Mouse (Mus musculus): ENCODE data around the gene Rasip1.
A peak's percentile ranks its signal among the peaks of the same experiment; 100 is the strongest.

Rasip1 gene

DNA sequence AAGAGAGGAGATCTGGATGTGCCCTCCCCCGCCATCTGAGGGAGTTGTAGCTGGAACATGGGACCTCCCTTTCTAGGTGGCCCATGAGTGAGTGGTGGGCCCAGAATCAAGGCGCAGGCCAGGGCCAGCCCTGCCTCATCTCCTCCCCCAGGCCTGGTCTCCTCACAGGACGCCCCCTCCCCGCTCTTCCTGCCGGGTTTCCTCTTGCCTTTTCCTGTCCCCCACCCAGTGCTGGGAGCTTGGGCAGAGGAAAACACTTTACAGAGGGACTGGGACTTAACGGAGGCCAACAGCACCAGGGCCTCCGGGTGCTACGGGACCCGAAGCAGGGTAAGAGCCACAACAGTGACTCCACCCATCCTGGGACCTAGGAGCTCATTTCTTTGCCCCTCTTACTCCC, at the start of gene Rasip1:
Gene Rasip1 (plus strand): TSS at position 228 of the 400 bp plus-strand sequence.
- no peak for DNase-seq (ENCODE audit: low read depth in 2 of 2, low spot score in 2 of 2)

DNA sequence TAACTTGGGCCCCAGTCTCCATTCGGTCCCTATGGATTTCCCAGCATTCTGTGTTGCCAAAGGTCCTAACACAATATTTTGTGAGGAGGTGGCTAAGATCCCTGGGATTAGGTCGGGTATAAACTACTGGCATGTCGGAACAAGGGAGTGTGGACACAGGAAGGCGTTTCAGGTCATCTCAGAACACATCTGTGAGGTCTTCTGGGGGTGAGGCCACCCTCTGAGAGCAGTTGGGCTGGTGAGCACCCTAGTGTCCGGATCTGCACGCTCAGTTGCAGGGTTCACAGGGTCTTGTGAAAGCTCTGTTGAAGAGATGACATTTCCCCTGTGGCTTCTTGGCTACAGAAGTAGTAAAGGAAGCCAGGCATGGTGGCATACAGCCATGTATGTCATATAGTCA, 41.4 kb upstream of the Rasip1 start:
- no peak for DNase-seq (ENCODE audit: low read depth in 2 of 2, low spot score in 2 of 2)

DNA sequence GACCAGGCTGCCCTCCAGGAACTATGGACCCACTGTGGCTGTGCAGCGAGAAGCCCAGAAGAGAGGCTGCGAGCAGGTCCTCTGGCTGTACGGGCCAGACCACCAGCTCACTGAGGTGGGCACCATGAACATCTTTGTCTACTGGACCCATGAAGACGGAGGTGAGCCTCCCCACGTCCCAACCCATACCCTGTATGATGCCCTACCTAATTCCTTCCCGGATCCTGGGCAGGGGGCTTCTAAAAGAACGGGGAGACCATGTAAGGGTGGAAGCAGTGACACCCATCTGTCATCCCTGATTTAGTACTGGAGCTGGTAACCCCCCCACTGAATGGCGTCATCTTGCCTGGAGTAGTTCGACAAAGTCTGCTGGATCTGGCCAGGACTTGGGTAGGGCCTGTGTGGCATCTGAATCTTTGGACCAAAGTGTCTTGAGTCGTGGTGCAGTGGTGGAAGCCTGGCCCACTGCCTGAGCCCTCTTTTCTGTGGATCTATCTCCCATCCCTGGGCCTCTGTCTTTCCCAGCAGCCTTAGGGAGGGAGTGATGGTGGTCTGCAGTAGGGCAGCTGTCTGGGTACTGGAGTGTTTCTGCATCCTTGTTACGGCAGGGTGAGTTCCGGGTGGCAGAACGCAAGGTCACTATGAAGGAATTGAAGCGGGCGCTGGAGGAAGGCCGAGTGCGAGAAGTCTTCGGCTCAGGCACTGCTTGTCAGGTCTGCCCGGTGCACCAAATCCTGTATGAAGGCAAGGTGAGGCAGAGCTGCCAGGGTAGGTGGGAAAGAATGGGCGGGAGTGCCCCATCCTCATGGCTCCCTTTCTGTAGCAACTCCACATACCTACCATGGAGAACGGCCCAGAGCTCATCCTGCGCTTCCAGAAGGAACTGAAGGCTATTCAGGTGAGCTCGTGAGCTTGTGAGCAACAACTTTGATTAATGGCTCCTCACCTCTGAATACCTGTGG, 39.4 kb upstream of the Rasip1 start:
- DNase-seq (ENCODE audit: low read depth in 2 of 2, low spot score in 2 of 2) = no peak

DNA sequence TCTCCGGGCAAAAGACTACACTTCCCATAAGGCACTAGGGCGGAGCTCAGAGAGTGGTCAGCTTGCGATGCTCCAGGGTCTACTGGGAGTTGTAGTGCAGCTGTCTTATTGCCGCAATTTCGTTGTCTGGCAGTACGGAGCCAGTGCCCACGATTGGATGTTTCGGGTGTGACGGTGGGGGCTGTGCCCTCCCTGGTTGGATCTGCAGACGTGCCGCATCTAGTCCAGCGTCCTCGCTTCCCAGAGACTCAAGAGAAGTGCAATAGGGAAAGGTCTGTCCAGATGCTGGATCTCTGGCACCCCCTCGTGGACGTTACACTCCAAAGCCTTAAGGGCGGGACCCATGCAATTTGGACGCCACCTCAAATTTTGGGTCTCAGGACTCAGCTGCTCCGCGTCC, 38.1 kb upstream of the Rasip1 start:
- peak; percentile 49 to 73 for DNase-seq (ENCODE audit: low read depth in 2 of 2, low spot score in 2 of 2)

DNA sequence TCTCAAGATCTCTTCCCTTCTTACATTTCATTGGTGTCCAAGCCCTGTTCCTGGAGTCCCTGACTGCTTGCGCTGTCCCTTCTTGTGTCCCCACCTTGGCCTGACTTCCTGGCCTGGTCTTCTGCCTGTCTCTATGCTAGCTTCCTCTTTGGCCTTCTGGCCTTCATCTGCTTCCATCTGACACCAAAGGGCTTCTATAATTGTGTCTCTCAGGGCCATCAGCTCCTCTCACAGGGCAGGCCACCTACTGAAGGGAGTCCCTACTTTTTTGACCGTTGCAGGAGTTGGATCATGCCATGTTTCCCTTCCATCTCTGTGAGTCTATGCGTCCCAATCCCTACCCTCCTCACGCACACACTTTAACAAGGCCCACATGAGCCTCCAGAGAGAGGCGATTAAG, 37.4 kb upstream of the Rasip1 start:
- no peak for DNase-seq (ENCODE audit: low read depth in 2 of 2, low spot score in 2 of 2)

DNA sequence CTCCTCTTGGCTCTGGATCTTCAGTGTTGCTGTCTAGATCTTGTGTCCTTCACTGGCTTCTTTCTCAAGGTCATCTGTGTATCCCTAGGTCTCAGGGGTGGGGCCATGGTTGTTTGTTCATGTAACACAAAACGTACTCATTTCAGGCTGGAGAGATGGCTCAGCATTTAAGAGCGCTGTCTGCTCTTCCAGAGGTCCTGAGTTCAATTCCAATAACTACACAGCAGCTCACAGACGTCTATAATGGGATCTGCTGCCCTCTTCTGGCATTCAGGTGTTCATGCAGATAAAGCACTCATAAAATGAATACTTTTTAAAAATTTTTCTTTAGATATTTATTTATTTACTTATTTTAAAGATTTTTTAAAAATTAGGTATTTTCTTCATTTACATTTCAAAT, 36.4 kb upstream of the Rasip1 start:
- no peak for DNase-seq (ENCODE audit: low read depth in 2 of 2, low spot score in 2 of 2)

DNA sequence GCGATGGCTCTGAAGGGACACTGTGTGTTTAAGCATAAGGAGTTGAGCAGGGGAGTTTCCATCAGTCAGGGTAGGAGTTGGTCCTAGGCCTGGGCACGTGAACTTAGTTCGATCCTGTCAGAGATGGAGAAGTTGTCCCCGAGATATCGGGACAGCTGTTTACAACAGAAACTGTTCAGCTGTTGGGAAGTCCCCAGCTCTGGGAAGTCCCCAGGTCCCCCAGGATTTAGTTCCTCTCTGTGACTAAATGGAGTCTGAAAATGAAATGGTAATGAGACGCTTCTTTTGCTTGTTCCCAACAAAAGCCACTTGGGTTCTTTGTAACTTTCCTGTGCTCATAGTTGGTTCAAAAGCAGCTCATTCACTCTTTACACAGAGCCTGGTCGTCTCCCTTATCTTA, 35.4 kb upstream of the Rasip1 start:
- DNase-seq (ENCODE audit: low read depth in 2 of 2, low spot score in 2 of 2) = no peak

DNA sequence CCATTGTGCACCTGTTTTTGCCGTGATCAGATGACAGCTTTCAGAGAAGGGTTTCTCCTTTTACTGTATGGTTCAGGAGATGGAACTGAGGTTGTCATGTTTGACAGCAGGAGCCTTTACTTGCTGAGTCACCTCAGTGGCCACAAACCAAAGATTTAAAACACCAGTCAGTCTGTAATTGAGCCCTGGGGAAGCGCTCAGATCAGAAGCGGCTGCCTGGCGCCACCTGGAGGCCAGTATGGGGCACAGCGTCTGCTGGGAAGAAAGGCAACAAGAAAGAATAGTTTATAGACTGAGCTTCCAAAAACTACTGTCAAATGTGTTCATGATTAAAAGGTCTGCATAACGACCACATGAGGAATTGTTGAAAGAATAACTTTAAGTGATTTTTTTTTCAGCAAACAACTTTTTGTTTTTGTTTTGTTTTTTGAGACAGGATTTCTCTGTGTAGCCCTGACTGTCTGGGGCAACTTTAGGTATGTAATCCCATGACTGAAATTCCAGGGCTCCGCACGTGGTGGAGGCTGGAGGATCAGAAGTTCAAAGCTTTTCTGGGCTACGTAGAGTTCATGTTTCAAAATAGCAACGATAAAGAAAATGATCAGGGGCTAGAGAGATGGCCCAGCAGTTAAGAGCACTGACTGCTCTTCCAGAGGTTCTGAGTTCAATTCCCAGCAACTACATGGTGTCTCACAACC, 34.0 kb upstream of the Rasip1 start:
- peak; percentile 52 to 67 for DNase-seq (ENCODE audit: low read depth in 2 of 2, low spot score in 2 of 2)

DNA sequence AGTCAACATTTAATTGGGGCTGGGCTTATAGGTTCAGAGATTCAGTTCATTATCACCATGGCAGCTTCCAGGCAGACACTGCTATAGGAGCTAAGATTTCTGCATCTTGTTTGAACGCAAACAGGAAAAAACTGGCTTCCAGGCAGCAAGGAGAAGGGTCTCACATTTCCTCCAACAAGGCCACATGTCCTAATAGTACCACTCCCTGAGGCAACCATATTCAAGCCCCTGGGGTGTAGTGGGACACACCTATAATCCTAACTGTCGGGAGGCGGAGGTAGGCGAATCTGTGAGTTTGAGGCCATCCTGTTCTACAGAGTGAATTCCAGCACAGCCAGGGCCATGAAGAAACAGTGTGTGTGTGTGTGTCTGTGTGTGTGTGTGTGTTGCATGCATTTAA, 32.1 kb upstream of the Rasip1 start:
- DNase-seq (ENCODE audit: low read depth in 2 of 2, low spot score in 2 of 2) = no peak

DNA sequence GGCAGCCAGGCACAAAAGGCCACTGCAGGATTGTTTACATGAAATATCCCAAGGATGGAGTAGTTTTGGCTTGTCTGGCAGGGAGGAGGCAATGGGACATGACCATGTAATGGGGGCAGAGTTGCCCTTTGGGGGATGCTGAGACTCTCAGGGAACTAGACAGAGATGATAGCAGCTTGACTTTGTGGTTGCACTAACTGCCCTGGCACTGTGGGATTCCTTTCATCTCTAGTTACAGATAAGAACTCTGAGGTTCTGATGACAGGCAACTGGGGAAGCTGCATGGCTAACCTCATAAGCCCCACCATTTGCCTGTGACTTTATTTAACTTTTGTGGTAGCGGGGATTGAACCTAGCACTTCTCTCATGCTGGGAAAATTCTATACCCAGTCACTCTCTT, 31.2 kb upstream of the Rasip1 start:
- no peak for DNase-seq (ENCODE audit: low read depth in 2 of 2, low spot score in 2 of 2)

DNA sequence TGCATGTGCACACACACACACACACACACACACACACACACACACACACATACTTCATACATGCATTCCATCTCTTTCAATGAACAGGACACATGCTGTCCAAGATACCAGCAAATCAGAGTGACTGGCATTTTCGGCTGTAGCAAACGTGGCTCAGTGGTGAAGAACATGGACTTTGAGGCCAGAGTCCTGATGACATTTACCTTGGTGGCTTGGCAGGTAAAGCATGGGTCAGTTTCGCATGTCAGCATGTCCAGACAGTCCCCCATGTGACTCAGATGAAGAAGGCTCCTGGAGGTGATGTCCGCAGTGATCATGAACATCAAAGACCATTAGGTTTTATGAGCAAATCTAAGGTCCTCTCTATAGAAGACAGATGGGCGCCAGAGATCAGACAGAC, 30.3 kb upstream of the Rasip1 start:
- no peak for DNase-seq (ENCODE audit: low read depth in 2 of 2, low spot score in 2 of 2)

DNA sequence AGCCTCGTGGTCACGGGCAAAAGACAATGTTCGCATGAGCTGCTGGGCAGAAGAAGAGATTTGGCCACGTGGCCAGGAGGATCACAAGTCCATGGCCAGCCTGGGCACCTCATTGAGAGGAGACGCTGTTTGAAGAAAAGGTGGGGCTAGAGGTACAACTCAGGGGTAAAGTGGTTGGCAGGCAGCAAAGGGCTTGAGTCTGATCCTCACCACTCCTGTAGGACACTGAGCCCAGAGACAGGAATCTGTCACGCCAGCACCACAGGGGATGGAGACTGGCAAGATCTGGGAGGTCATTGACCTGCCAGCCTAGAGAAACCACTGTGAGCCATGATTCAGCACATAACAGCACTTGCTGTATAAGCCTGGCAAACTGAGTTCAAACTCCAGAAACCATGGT, 29.8 kb upstream of the Rasip1 start:
- DNase-seq (ENCODE audit: low read depth in 2 of 2, low spot score in 2 of 2) = no peak

DNA sequence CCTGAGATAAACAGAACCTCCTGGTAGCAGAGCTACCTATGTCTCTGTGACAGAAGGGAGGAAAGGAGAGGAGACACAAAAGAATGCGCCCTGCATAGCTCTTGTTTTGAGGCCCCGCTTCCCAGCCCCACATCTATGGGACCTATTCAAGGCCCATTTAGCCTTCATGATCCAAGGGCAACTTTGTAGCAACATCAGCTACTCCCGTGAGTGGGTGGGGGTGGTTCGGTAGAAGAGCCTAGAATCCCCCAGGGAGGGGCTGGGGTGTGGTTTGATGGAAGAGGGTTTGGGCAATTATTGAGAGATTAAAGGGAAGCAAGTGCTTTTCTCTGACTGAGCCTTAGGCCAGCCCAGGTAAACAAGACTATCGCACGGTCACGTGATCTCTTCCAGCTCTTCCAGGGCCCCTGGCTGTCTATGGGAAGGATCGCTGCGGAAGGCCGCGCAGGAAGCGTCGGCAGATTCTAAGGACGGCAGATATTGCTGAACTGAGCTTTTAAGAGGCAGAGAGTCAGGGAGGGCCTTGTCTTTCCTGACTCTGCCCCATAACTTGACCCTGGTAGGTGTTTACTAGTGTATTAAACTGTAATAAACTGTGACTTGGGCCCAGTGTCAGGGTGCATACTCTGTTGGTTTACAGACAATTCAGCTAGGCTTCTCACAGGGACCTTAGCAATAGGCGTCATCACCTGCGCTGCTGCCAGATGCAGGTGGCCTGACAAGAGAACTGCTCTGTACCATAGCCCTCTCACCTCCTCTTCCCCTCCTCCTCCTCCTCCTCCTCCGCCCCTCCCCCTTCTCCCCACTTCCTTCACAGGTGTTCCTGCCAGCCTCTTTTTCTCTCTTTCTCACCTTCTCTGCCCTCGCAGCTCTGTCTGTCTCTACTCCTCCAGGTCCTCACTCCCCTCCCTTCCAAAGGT, 28.1 kb upstream of the Rasip1 start:
- DNase-seq (ENCODE audit: low read depth in 2 of 2, low spot score in 2 of 2) = no peak

DNA sequence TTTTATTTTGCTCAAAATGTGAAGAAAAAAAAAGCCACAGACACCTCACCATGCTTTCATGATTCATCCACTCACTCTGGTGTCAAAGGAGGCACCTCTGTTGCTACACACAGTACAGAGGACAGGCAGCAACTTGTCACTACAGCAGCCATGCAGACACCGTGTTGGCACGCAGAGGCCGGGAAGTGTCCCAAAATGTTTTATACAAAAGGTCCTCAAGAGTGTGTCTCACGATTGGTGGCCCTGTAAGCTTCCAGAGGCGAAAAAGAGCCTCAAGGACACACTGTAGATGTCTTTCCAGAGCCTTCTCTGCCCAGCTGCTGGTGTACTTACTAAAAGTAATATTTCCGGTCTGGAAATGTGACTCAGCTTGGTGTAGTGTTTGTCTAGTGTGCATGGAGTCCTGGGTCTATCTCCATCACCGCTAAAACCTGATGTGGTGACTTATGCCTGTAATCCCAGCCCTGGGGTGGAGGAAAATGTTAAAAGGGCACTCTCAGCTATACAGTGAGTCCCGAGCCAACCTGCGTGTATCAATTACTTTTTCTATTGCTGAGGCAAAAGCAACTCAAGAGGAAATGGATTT, 21.5 kb upstream of the Rasip1 start:
- no peak for DNase-seq (ENCODE audit: low read depth in 2 of 2, low spot score in 2 of 2)

DNA sequence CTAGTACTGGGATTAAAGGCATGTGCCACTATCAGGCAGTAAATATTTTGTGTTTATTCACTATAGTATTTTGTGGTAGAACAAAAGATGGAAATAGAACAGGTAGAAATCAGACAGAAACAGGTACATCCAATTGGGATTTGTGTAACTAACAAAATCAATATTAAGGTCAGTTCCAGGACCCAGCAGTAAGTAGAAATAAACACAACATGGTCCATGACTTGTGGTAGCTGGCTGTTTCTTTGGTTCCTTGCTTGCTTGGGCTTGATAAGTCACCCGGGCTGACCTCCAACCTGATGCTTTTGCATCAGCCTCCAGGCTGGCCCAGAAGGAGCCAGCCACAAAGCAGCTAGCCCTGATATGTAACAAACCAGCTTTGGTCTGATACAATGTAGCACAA, 17.8 kb upstream of the Rasip1 start:
- no peak for DNase-seq (ENCODE audit: low read depth in 2 of 2, low spot score in 2 of 2)

DNA sequence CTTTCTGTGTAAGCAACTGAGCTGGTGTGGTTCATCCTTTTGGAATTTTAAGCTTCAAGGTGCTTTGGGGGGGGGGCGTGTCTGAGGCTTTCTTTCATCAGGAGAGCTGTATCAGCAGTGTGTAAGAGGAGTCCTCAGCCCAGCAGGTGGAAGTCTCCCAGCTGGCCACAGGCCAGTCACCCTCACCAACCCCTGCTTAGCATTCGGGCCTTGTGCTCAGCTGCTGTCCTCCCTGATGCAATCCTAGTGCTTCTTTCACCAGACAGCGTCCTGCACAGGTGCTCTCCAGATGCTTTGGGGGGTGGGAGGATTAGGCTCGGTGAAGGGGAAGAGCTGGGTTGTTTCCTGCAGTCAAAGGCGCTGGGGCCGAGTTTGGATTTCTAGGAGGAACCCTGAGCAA, 11.0 kb upstream of the Rasip1 start:
- DNase-seq (ENCODE audit: low read depth in 2 of 2, low spot score in 2 of 2) = no peak

DNA sequence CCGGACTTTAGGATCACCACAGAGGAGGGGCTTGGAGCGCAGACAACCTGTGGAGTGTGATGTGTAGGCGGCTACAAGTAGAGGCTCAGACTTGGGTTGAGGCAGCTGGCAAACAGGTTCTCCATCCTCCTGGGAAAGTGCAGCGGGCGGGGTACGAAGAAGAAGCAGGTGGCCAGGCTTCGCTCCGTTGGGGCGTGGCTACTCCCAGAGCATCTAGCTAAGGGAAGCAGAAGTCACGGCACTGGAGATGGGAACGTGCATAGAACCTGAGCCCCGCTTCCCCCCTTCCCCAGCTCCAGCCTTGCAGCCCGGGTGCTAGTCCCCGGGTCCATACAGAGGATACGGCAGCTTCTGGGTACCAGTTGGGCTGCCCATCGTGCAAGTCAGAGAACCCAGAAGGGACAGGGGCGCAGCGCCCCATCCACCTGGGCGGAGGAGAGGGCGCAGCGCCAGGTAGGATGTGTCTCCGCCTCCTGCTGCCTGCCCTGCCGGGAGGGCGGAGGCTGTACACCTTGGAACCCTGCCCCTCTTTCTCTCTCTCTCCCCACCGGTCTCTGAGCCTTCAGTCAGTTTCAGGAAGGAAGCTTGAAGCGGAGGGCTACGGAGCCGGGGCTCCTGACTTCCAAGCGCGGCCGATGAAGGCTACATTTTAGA, 10.1 kb upstream of the Rasip1 start, which contains the start of gene Fut1:
Gene Fut1 (plus strand): TSS at position 248 of the 654 bp plus-strand sequence.
- no peak for DNase-seq (ENCODE audit: low read depth in 2 of 2, low spot score in 2 of 2)

DNA sequence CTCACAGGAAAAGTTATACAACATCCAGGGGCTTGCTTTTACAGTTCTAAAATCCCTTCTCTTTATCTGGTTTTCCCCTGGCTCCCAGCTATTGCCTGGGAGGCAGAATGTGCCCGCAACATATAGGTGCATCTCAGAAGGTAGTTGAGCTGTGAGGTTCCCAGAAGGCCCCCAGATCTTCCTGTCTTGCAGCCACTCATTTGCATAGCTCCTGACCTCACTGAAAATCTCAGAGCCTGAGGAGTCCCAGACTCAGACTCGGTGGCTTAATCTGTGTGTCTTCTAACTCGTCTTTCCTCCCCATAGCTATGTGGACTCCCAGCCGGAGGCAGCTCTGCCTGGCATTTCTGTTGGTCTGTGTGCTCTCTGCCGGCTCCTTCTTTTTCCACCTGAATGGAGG, 9.0 kb upstream of the Rasip1 start:
- no peak for DNase-seq (ENCODE audit: low read depth in 2 of 2, low spot score in 2 of 2)

DNA sequence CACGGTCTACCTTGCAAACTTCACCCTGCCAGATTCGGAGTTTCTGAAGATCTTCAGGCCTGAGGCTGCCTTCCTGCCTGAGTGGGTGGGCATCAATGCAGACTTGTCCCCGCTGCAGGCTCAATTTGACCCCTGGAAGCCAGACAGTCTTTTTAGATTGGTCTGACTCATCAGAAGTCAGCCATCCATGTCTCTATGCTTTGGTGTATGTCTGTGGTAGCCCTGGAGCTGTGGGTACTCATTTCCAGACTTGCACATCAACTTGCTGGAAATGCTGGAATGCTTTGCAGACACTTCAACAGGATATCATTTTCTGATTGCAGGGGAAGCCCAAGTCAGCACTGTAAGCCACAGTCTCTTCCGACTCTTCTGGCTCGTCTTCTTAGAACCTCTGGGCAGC, 7.7 kb upstream of the Rasip1 start:
- DNase-seq (ENCODE audit: low read depth in 2 of 2, low spot score in 2 of 2) = no peak

DNA sequence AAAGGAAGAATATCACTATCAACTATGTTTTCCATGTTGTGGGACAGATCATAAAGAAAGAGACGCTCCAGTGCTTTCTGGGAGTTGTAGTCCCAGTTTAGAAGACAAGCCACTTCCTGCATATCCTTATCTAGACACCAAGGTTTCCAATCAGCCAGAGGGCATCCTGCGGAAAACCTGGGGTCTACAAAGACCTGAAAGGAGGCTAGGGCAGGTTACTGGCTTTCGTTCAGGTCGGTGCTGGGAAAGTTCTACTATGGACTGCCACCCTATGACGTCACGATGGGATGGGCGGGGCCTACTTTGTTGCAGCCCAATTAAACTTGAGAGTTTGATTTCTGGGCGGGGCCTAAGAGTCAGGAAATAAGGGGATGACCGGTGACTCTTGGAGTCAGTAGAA, 5.8 kb upstream of the Rasip1 start, which contains the start of gene Izumo1:
Gene Izumo1 (plus strand): TSS at position 369 of the 400 bp plus-strand sequence.
- DNase-seq (ENCODE audit: low read depth in 2 of 2, low spot score in 2 of 2) = no peak
